Comparison of ENCODE assay signal across 9 mouse cellular contexts in genomic region chr10:95604979-95605613, GRCm38 (mm10). TPM values are rescaled to one million over a fixed set of nuclear protein-coding genes. Genes with fewer than 3 reads are reported as not detected.
DNase-seq lines count a peak whose midpoint lies in the region; ATAC-seq lines count a peak whose summit lies in the region.
"Had no signal": no experiment of that assay in that cellular context is flagged by ENCODE, and none has a peak within 500 bp of the region (broad histone marks: within the 10 kb centered on the region; RNA-seq: fewer than 3 reads in every experiment).

No protein-coding gene starts in this region.

- no peaks in the 10 kb centered on the region for H3K9me3 ChIP-seq in heart, embryonic 11.5 days (replicated peaks; ENCODE audit: control insufficient read depth, low read length)
- no peaks in the 10 kb centered on the region for H3K9me3 ChIP-seq in neural tube, embryonic 12.5 days

- H3K27ac ChIP-seq in heart, embryonic 11.5 days (ENCODE audit: low read depth, low read length) = no peak overlapping the region
- no peak overlapping the region for H3K27ac ChIP-seq in neural tube, embryonic 12.5 days

- H3K9ac ChIP-seq in heart, embryonic 11.5 days (ENCODE audit: low read depth, low read length) = peak overlapping the region; percentile 43; the same call in 1 of the 2 replicates
- H3K9ac ChIP-seq in neural tube, embryonic 12.5 days = no peak overlapping the region

- no peaks in the 10 kb centered on the region for H3K27me3 ChIP-seq in heart, embryonic 11.5 days (ENCODE audit: control insufficient read depth, insufficient read depth, low read length)
- H3K27me3 ChIP-seq in neural tube, embryonic 12.5 days (replicated peaks) = no peaks in the 10 kb centered on the region
- H3K27me3 ChIP-seq: CH12.LX had no signal

- no peak for DNase-seq in heart, postnatal 36 days
- peak; percentile 48 for DNase-seq in retina, postnatal 1 day
- no peak for DNase-seq in retina, embryonic 14.5 days (ENCODE audit: low spot score)
- no peak for DNase-seq in spleen, adult 18-20 months
- no peak for DNase-seq in layer of hippocampus, adult 9-10 months (ENCODE audit: low spot score)

- H3K4me3 ChIP-seq in heart, embryonic 11.5 days (ENCODE audit: low read depth, low read length) = no peak overlapping the region
- H3K4me3 ChIP-seq in neural tube, embryonic 12.5 days = no peak overlapping the region

- no peaks in the 10 kb centered on the region for H3K36me3 ChIP-seq in heart, embryonic 11.5 days (ENCODE audit: control insufficient read depth, insufficient read depth, low read length)
- H3K36me3 ChIP-seq in neural tube, embryonic 12.5 days = no peaks in the 10 kb centered on the region

- intact Hi-C loops in heart, postnatal 36 days (cut with DNase I) = no loop called here

- H3K4me2 ChIP-seq in heart, embryonic 11.5 days = peak overlapping the region; percentile 32; the same call in 1 of the 2 replicates
- peak overlapping the region; percentile 5; the same call in 1 of the 2 replicates for H3K4me2 ChIP-seq in neural tube, embryonic 12.5 days (replicated peaks)

- peaks cover 6% of the 10 kb centered on the region for H3K4me1 ChIP-seq in heart, embryonic 11.5 days (ENCODE audit: control insufficient read depth, insufficient read depth, low read length)
- H3K4me1 ChIP-seq in neural tube, embryonic 12.5 days = no peaks in the 10 kb centered on the region

- 0 out of 2 replicates have a peak, but pooled peaks have one; percentile 26 for ATAC-seq in heart, embryonic 11.5 days (replicated peaks; ENCODE audit: insufficient number of reproducible peaks, low FRiP score, low TSS enrichment)
- ATAC-seq in hematopoietic stem cell, adult 5-6 weeks (replicated peaks in 1 of 2; ENCODE audit: insufficient read depth in 1 of 2, low FRiP score in 2 of 2, low TSS enrichment in 1 of 2, low read depth in 1 of 2, poor library complexity in 2 of 2, severe bottlenecking in 2 of 2) = peak; percentile 77 to 90
- ATAC-seq in neural tube, embryonic 12.5 days (ENCODE audit: low FRiP score, low read depth) = no peak

- 55% methylated on average over 22 of the region's 22 CpGs for WGBS in heart, embryonic 11.5 days (ENCODE audit: insufficient replicate concordance)
- 53% methylated on average over 22 of the region's 22 CpGs for WGBS in neural tube, embryonic 12.5 days

RNA-seq across cellular contexts. Expression of gene Nudt4, which starts 41.1 kb away (rescaled TPM):
- polyA plus RNA-seq in heart, embryonic 11.5 days (2014; fragmentation: Nextera tagmentation; extraction: Ambion mirVana) = 134 and 147 TPM in 2 replicates
- 100 to 1,000 TPM; 245 to 277 TPM for total RNA-seq in heart, postnatal 36 days (2021)
- total RNA-seq in hematopoietic stem cell, adult 5-6 weeks (2017) = 40.6 and 49.2 TPM in 2 replicates
- polyA plus RNA-seq in neural tube, embryonic 12.5 days (2016; fragmentation: Nextera tagmentation; extraction: Ambion mirVana) = 120 and 130 TPM in 2 replicates
